Mouse (Mus musculus) intestine, embryonic 16.5 days (tissue): ENCODE results near the gene Wdr72. TPM values are rescaled to one million over a fixed set of nuclear protein-coding genes. Genes with fewer than 3 reads are reported as not detected.

Experiments
- ATAC-seq: fragments of 200-750 bp; cut with Nextera tagmentation; 2 replicates; pipeline ENCODE4 v1.8.0; 2017; ENCODE audit warnings: moderate TSS enrichment, moderate library complexity
- H3K27ac ChIP-seq: fragments of 300-500 bp; sonication (generic); 2 replicates; pipeline ENCODE4 v1.5.1; 2014; ENCODE audit warnings: mild to moderate bottlenecking, low read length
- H3K27me3 ChIP-seq: fragments of 300-500 bp; sonication (generic); replicated peaks from 2 replicates; pipeline ENCODE4 v1.6.1; 2014; ENCODE audit warnings: low read length, control low read depth, mixed read lengths; ENCODE audit not compliant: control insufficient read depth, insufficient read depth
- H3K36me3 ChIP-seq: fragments of 300-500 bp; sonication (generic); 2 replicates; pipeline ENCODE4 v1.6.1; 2014; ENCODE audit warnings: low read length, control low read depth; ENCODE audit not compliant: control insufficient read depth, insufficient read depth
- H3K4me1 ChIP-seq: fragments of 300-500 bp; sonication (generic); 2 replicates; pipeline ENCODE4 v1.6.1; 2014; ENCODE audit warnings: low read length, control low read depth, mixed read lengths; ENCODE audit not compliant: control insufficient read depth, insufficient read depth
- H3K4me2 ChIP-seq: fragments of 300-500 bp; sonication (generic); 2 replicates; pipeline ENCODE4 v1.6.1; 2014; ENCODE audit warnings: low read depth, low read length, control low read depth
- H3K4me3 ChIP-seq: fragments of 300-500 bp; sonication (generic); 2 replicates; pipeline ENCODE4 v1.5.1; 2014; ENCODE audit warnings: mild to moderate bottlenecking, low read length
- H3K9ac ChIP-seq: fragments of 300-500 bp; sonication (generic); 2 replicates; pipeline ENCODE4 v1.6.1; 2014; ENCODE audit warnings: low read depth, low read length
- H3K9me3 ChIP-seq: fragments of 300-500 bp; sonication (generic); 2 replicates; pipeline ENCODE4 v1.6.1; 2016; ENCODE audit warnings: low read length, control low read depth; ENCODE audit not compliant: control insufficient read depth
- WGBS: fragments of 180-500 bp; shearing (Covaris S2); extraction: QIAGEN DNeasy Blood & Tissue Kit; methylation state at CpG from one replicate; pipeline ENCODE4 v1.1.7; 2014; 5-methylcytosine and 5-hydroxymethylcytosine counted together
- polyA plus RNA-seq: library from polyadenylated mRNA; unstranded; fragments of >200 nt; fragmentation: Nextera tagmentation; extraction: Ambion mirVana; gene quantifications from 2 replicates; pipeline ENCODE4 v1.2.1, GENCODE M21; 2015

Gene Wdr72
- polyA plus RNA-seq, 1 experiment from 2014 or later = 0.27 TPM

- Histone ChIP-seq H3K4me1 (no peaks in the 10 kb centered on the region), H3K9me3 (no peaks in the 10 kb centered on the region), H3K4me2 (no peak overlapping the region), H3K4me3 (no peak overlapping the region), H3K9ac (no peak overlapping the region), H3K27me3 (no peaks in the 10 kb centered on the region), H3K36me3 (no peaks in the 10 kb centered on the region), H3K27ac (no peak overlapping the region)
- WGBS = 56% methylated on average over 5 of the region's 5 CpGs
- no peak for ATAC-seq
Measured at GRCm38 (mm10) chr9:74126222-74126621, 16.1 kb downstream of the Wdr72 start.

GRCm38 (mm10) chr9:74134010-74134409 lies 23.9 kb downstream of the Wdr72 start:
- Histone ChIP-seq H3K27ac (no peak overlapping the region), H3K9ac (no peak overlapping the region), H3K27me3 (no peaks in the 10 kb centered on the region), H3K4me2 (no peak overlapping the region), H3K4me1 (no peaks in the 10 kb centered on the region), H3K9me3 (no peaks in the 10 kb centered on the region), H3K4me3 (no peak overlapping the region), H3K36me3 (no peaks in the 10 kb centered on the region)
- no peak for ATAC-seq
- 50% methylated on average over 2 of the region's 2 CpGs for WGBS

DNA sequence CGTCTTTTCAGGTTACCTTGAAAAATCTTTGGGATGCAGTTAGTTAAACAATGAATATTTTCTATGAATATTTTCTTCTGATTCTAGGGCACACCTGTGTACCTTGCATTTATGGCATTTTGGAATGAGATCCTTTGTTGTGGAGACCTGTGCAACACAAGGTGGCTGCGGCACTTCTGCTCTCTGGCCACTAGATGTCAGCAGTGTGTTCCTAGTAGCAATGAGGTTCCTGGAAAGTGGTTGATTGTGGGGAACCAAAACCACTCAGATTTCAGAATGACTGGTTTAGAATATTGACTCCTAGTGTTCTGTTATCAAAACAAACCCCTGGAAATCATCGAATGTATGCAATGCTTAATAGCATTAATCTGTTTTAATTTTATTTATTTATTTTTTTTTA lies 31.7 kb downstream of the Wdr72 start:
- 5% methylated on average over 3 of the region's 3 CpGs for WGBS
- H3K4me2 ChIP-seq = no peak overlapping the region
- H3K4me3 ChIP-seq = no peak overlapping the region
- no peak for ATAC-seq
- H3K4me1 ChIP-seq = no peaks in the 10 kb centered on the region
- H3K36me3 ChIP-seq = no peaks in the 10 kb centered on the region
- no peak overlapping the region for H3K27ac ChIP-seq
- no peaks in the 10 kb centered on the region for H3K27me3 ChIP-seq
- H3K9ac ChIP-seq = no peak overlapping the region
- no peaks in the 10 kb centered on the region for H3K9me3 ChIP-seq

GRCm38 (mm10) chr9:74142705-74143104 lies 32.5 kb downstream of the Wdr72 start:
- Histone ChIP-seq H3K27me3 (no peaks in the 10 kb centered on the region), H3K27ac (no peak overlapping the region), H3K4me1 (no peaks in the 10 kb centered on the region), H3K36me3 (no peaks in the 10 kb centered on the region), H3K4me2 (no peak overlapping the region), H3K9me3 (no peaks in the 10 kb centered on the region), H3K4me3 (no peak overlapping the region), H3K9ac (no peak overlapping the region)
- WGBS = 53% methylated on average over 2 of the region's 2 CpGs
- ATAC-seq = no peak

- no peak overlapping the region for H3K27ac ChIP-seq
- H3K9ac ChIP-seq = no peak overlapping the region
- H3K4me1 ChIP-seq = no peaks in the 10 kb centered on the region
- 89% methylated on average over 4 of the region's 4 CpGs for WGBS
- H3K27me3 ChIP-seq = no peaks in the 10 kb centered on the region
- H3K9me3 ChIP-seq = no peaks in the 10 kb centered on the region
- H3K36me3 ChIP-seq = no peaks in the 10 kb centered on the region
- no peak overlapping the region for H3K4me3 ChIP-seq
- no peak overlapping the region for H3K4me2 ChIP-seq
- no peak for ATAC-seq
Measured at GRCm38 (mm10) chr9:74145203-74145602, 35.0 kb downstream of the Wdr72 start.

GRCm38 (mm10) chr9:74148306-74148705 lies 38.1 kb downstream of the Wdr72 start:
- ATAC-seq = no peak
- Histone ChIP-seq H3K27ac (no peak overlapping the region), H3K36me3 (no peaks in the 10 kb centered on the region), H3K27me3 (no peaks in the 10 kb centered on the region), H3K9ac (no peak overlapping the region), H3K9me3 (no peaks in the 10 kb centered on the region), H3K4me2 (no peak overlapping the region), H3K4me1 (no peaks in the 10 kb centered on the region), H3K4me3 (no peak overlapping the region)
- 72% methylated on average over 8 of the region's 8 CpGs for WGBS

DNA sequence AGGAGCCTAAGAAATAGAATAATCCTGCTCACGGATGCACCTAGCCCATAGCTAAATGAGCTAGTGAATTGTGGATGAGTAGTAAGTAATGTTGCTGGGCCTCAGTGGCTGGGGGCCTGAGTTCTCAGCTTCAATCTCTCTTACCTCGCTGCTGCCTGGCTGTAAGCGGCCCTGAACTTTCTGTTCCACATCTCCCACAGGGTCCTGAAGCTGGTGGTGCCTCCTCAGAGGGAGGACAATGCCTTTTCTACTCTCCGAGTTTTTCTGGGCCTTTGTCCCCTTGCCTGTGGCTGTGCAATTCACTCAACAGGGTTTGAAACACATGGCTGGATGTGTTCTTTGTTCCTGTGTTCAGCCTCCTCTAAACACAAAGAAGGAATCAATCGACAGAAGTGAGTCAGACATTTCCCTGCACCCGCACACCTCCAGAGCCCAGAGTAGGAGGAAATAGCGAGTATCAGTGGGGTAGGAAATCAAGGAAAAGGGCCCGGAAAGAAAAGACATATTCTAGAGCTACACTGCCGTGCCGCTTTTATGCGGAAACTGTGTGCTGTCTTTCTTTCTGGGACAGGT lies 50.3 kb downstream of the Wdr72 start:
- no peak overlapping the region for H3K4me3 ChIP-seq
- H3K4me1 ChIP-seq = no peaks in the 10 kb centered on the region
- H3K9me3 ChIP-seq = no peaks in the 10 kb centered on the region
- no peak for ATAC-seq
- 80% methylated on average over 11 of the region's 11 CpGs for WGBS
- H3K27ac ChIP-seq = no peak overlapping the region
- no peak overlapping the region for H3K4me2 ChIP-seq
- H3K27me3 ChIP-seq = no peaks in the 10 kb centered on the region
- no peaks in the 10 kb centered on the region for H3K36me3 ChIP-seq
- H3K9ac ChIP-seq = no peak overlapping the region

GRCm38 (mm10) chr9:74165697-74166096 lies 55.5 kb downstream of the Wdr72 start:
- Histone ChIP-seq H3K4me1 (no peaks in the 10 kb centered on the region), H3K9ac (no peak overlapping the region), H3K4me3 (no peak overlapping the region), H3K36me3 (no peaks in the 10 kb centered on the region), H3K27ac (no peak overlapping the region), H3K27me3 (no peaks in the 10 kb centered on the region), H3K9me3 (no peaks in the 10 kb centered on the region), H3K4me2 (no peak overlapping the region)
- no peak for ATAC-seq
- 81% methylated on average over 2 of the region's 2 CpGs for WGBS

DNA sequence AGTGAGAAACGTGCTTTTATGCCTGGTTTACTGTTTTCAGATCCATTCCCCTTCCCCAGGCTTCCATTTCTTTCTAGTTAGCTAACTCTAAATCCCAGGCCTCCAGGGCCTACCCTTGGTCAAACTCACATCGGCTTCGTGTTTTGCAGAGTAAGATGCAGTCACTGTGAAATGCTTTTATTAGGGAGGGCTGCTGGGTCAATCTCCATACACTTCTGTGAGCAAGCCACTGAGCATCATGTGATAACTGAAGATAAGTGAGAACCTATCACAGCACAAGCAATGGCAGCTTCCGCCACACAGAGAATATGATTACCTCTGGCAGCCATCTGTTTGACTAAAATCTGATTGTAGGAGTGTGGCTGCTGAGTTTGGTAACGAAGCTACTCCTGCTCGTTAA lies 59.7 kb downstream of the Wdr72 start:
- ATAC-seq = no peak
- no peaks in the 10 kb centered on the region for H3K36me3 ChIP-seq
- H3K9me3 ChIP-seq = no peaks in the 10 kb centered on the region
- H3K4me3 ChIP-seq = no peak overlapping the region
- no peaks in the 10 kb centered on the region for H3K4me1 ChIP-seq
- no peaks in the 10 kb centered on the region for H3K27me3 ChIP-seq
- H3K4me2 ChIP-seq = no peak overlapping the region
- WGBS = 78% methylated on average over 6 of the region's 6 CpGs
- H3K27ac ChIP-seq = no peak overlapping the region
- H3K9ac ChIP-seq = no peak overlapping the region

DNA sequence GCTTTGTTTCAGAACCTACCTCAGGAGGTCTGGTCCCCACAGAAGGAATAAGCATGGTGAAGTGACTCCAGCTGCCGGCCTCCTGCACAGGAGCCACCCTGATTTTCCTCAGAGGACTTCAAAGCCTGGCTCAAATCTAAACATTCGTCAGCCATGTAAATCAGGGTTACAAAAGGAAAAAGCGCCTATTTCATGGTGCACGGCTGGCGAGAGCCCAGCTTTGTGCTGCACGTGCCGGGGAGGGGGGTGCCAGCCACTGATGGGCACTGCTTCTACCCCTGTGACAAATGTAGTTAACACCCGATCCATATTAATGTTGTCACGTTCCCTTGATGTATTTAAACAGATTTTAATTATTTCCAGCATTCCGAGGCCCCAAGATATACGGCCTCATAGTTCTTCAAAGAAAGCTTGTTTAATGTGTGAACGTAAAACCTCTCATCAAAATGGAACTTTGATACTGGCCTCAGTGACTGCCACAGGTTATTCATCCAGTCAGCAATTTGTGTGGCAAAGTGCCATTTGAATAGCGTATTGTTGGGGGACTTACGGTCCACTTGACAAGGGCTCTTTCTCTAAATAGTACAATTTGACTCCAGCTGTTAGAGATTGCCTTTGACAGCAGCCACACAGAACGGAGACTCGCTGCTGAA lies 76.7 kb downstream of the Wdr72 start:
- 44% methylated on average over 16 of the region's 16 CpGs for WGBS
- no peak for ATAC-seq
- H3K36me3 ChIP-seq = no peaks in the 10 kb centered on the region
- H3K27me3 ChIP-seq = no peaks in the 10 kb centered on the region
- H3K27ac ChIP-seq = no peak overlapping the region
- H3K4me3 ChIP-seq = no peak overlapping the region
- no peaks in the 10 kb centered on the region for H3K9me3 ChIP-seq
- no peaks in the 10 kb centered on the region for H3K4me1 ChIP-seq
- no peak overlapping the region for H3K4me2 ChIP-seq
- no peak overlapping the region for H3K9ac ChIP-seq
